ENCODE assay signal across 31 mouse cellular contexts in the genomic region with DNA sequence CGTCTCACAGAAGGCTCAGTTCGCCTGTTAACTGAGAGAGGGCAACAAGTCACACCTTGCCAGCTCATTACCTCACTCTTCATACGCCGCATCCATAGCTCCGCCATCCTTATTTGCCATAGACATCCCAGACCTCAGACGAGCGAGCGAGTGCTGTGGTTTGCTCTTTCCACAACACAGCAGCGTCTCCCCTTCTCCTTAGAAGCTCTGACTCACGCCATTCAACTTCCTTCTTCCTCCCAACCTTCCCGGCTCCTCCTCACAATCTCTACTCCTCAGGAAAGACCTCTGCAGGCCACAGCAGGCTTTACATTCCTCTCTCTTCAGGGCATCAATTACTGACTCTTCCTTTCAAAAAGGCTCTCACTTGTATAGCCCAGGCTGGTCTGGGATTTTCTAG. TPM values are rescaled to one million over a fixed set of nuclear protein-coding genes. Genes with fewer than 3 reads are reported as not detected.
DNase-seq lines count a peak whose midpoint lies in the region; ATAC-seq and TF ChIP-seq lines count a peak whose summit lies in the region.
"Had no signal": no experiment of that assay in that cellular context is flagged by ENCODE, and none has a peak within 500 bp of the region (broad histone marks: within the 10 kb centered on the region; RNA-seq: fewer than 3 reads in every experiment).

No protein-coding gene starts in this region.

- TF ChIP-seq EP300 in stomach, postnatal 0 days (optimal IDR thresholded peaks at IDR 0.05), result no peak

- no peak for DNase-seq in frontal cortex, postnatal 14 days (ENCODE audit: low spot score in 2 of 2)
- no peak for DNase-seq in stomach, postnatal 0 days (ENCODE audit: low spot score)
- DNase-seq in MN1 (ENCODE audit: low spot score), result no peak
- DNase-seq: adrenal gland, adult 2 months; adrenal gland, postnatal 14 days; B cell, adult 2 months; cerebellum, adult 11 months; cerebellum, adult 2 months; cerebellum, adult 9-11 months; cerebellum, postnatal 25 days; embryo, embryonic 11 days; gastrocnemius, adult 2 months; gastrocnemius, postnatal 25 days; heart, adult 2 months; heart, postnatal 14 days; heart, postnatal 4 days had no signal

- peaks cover 18% of the 10 kb centered on the region for H3K36me3 ChIP-seq in megakaryocyte, embryonic 14.5 days (replicated peaks; ENCODE audit: low read length)
- no peaks in the 10 kb centered on the region for H3K36me3 ChIP-seq in stomach, postnatal 0 days (ENCODE audit: control insufficient read depth, insufficient read depth, low read length)
- H3K36me3 ChIP-seq: embryonic facial prominence, embryonic 10.5 days; embryonic facial prominence, embryonic 13.5 days; forebrain, embryonic 12.5 days; forebrain, embryonic 15.5 days; G1E; heart, embryonic 10.5 days; heart, embryonic 13.5 days had no signal

- no peak overlapping the region for H3K27ac ChIP-seq in stomach, postnatal 0 days (replicated peaks)
- H3K27ac ChIP-seq: embryonic facial prominence, embryonic 10.5 days; embryonic facial prominence, embryonic 13.5 days; forebrain, embryonic 12.5 days; forebrain, embryonic 15.5 days; gastrocnemius, adult 2 months; heart, adult 2 months; heart, embryonic 10.5 days; heart, embryonic 13.5 days; hindbrain, embryonic 14.5 days; hindbrain, postnatal 0 days had no signal

- H3K4me3 ChIP-seq in megakaryocyte, embryonic 14.5 days (replicated peaks), result peak overlapping the region; percentile 42
- no peak overlapping the region for H3K4me3 ChIP-seq in stomach, postnatal 0 days (ENCODE audit: low read depth, low read length)
- H3K4me3 ChIP-seq: embryonic facial prominence, embryonic 10.5 days; embryonic facial prominence, embryonic 13.5 days; erythroblast, embryonic 14.5 days; forebrain, embryonic 12.5 days; forebrain, embryonic 15.5 days; gastrocnemius, adult 2 months; heart, adult 2 months; heart, embryonic 10.5 days; heart, embryonic 13.5 days had no signal

- no peaks in the 10 kb centered on the region for H3K9me3 ChIP-seq in megakaryocyte, embryonic 14.5 days
- H3K9me3 ChIP-seq in stomach, postnatal 0 days (ENCODE audit: control insufficient read depth, low read length), result no peaks in the 10 kb centered on the region
- H3K9me3 ChIP-seq: embryonic facial prominence, embryonic 10.5 days; embryonic facial prominence, embryonic 13.5 days; forebrain, embryonic 12.5 days; forebrain, embryonic 15.5 days; heart, embryonic 10.5 days; heart, embryonic 13.5 days had no signal

- no peak overlapping the region for H3K9ac ChIP-seq in stomach, postnatal 0 days (ENCODE audit: low read length)
- H3K9ac ChIP-seq: embryonic facial prominence, embryonic 13.5 days; forebrain, embryonic 12.5 days; forebrain, embryonic 15.5 days; heart, embryonic 13.5 days; hindbrain, embryonic 14.5 days had no signal

- 72% methylated on average over 11 of the region's 11 CpGs for WGBS in stomach, postnatal 0 days

- no peaks in the 10 kb centered on the region for H3K27me3 ChIP-seq in megakaryocyte, embryonic 14.5 days (replicated peaks)
- H3K27me3 ChIP-seq in stomach, postnatal 0 days (ENCODE audit: control insufficient read depth, insufficient read depth, low read length), result no peaks in the 10 kb centered on the region
- H3K27me3 ChIP-seq: CH12.LX; embryonic facial prominence, embryonic 13.5 days; forebrain, embryonic 12.5 days; forebrain, embryonic 15.5 days; heart, embryonic 13.5 days had no signal

- TF ChIP-seq CTCF in stomach, postnatal 0 days (IDR thresholded peaks at IDR 0.05; ENCODE audit: low read depth), result 0 out of 2 replicates have a peak, but pooled peaks have one; percentile 4

- H3K4me2 ChIP-seq in stomach, postnatal 0 days (replicated peaks; ENCODE audit: low read depth), result no peak overlapping the region
- H3K4me2 ChIP-seq: embryonic facial prominence, embryonic 13.5 days; forebrain, embryonic 12.5 days; forebrain, embryonic 15.5 days; heart, embryonic 13.5 days; hindbrain, embryonic 14.5 days had no signal

- ATAC-seq in frontal cortex, adult (ENCODE audit: low TSS enrichment), result peak; percentile 11; the same call in 1 of the 2 replicates
- ATAC-seq in megakaryocyte, adult 5-6 weeks (ENCODE audit: poor library complexity, severe bottlenecking), result no peak
- ATAC-seq in stomach, postnatal 0 days (ENCODE audit: low FRiP score, low TSS enrichment), result no peak
- ATAC-seq: forebrain, embryonic 15.5 days; hindbrain, postnatal 0 days; inflammation-experienced regulatory T-cells, adult 6 months had no signal

- H3K4me1 ChIP-seq in megakaryocyte, embryonic 14.5 days, result peaks cover 55% of the 10 kb centered on the region
- H3K4me1 ChIP-seq in stomach, postnatal 0 days (replicated peaks; ENCODE audit: control insufficient read depth, insufficient read depth), result no peaks in the 10 kb centered on the region
- H3K4me1 ChIP-seq: embryonic facial prominence, embryonic 13.5 days had no signal

RNA-seq across cellular contexts. Expression of a gene that starts 51.0 kb away (rescaled TPM):
- 3.4 and 7.3 TPM in 2 replicates for polyA plus RNA-seq in megakaryocyte, embryonic 14.5 days (2012; ENCODE audit: insufficient read depth, low replicate concordance)
- total RNA-seq in megakaryocyte, adult 5-6 weeks (2015), result 7.3 and 8.1 TPM in 2 replicates
- total RNA-seq in megakaryocyte, adult 5-6 weeks (2017), result 3.5 and 13.3 TPM in 2 replicates
- polyA plus RNA-seq in stomach, postnatal 0 days (2015; fragmentation: Nextera tagmentation; extraction: Ambion mirVana), result 3.0 and 3.4 TPM in 2 replicates
